Mouse (Mus musculus) hindbrain, embryonic 16.5 days (tissue): ENCODE measurements around the gene Rab5b. TPM values are rescaled to one million over a fixed set of nuclear protein-coding genes. Genes with fewer than 3 reads are reported as not detected.

Experiments
- ATAC-seq: fragments of 200-750 bp; cut with Nextera tagmentation; 2 replicates; pipeline ENCODE4 v1.8.0; 2017; ENCODE audit warnings: moderate TSS enrichment, moderate library complexity
- H3K27ac ChIP-seq: fragments of 300-500 bp; sonication (generic); 2 replicates; pipeline ENCODE4 v1.5.1; 2014; ENCODE audit warnings: low read depth, mild to moderate bottlenecking, control low read depth, low read length, moderate library complexity
- H3K27me3 ChIP-seq: fragments of 300-500 bp; sonication (generic); replicated peaks from 2 replicates; pipeline ENCODE4 v1.6.1; 2014; ENCODE audit warnings: low read length; ENCODE audit not compliant: control insufficient read depth, insufficient read depth
- H3K36me3 ChIP-seq: fragments of 300-500 bp; sonication (generic); 2 replicates; pipeline ENCODE4 v1.6.1; 2014; ENCODE audit warnings: mild to moderate bottlenecking, low read length, moderate library complexity, mixed read lengths; ENCODE audit not compliant: control insufficient read depth, insufficient read depth
- H3K4me1 ChIP-seq: fragments of 300-500 bp; sonication (generic); 2 replicates; pipeline ENCODE4 v1.6.1; 2014; ENCODE audit warnings: low read depth, low read length; ENCODE audit not compliant: control insufficient read depth, insufficient read depth
- H3K4me2 ChIP-seq: fragments of 300-500 bp; sonication (generic); 2 replicates; pipeline ENCODE4 v1.6.1; 2014; ENCODE audit warnings: mild to moderate bottlenecking, low read length, control low read depth, moderate library complexity
- H3K4me3 ChIP-seq: fragments of 300-500 bp; sonication (generic); 2 replicates; pipeline ENCODE4 v1.5.1; 2014; ENCODE audit warnings: mild to moderate bottlenecking, low read length, control low read depth, moderate library complexity
- H3K9ac ChIP-seq: fragments of 300-500 bp; sonication (generic); 2 replicates; pipeline ENCODE4 v1.6.1; 2014; ENCODE audit warnings: low read depth, mild to moderate bottlenecking, control low read depth, low read length, moderate library complexity
- H3K9me3 ChIP-seq: fragments of 300-500 bp; sonication (generic); 2 replicates; pipeline ENCODE4 v1.6.1; 2014; ENCODE audit warnings: mild to moderate bottlenecking, low read length, moderate library complexity; ENCODE audit not compliant: control insufficient read depth
- WGBS: fragments of 180-500 bp; shearing (Covaris S2); extraction: QIAGEN DNeasy Blood & Tissue Kit; methylation state at CpG from one replicate; pipeline ENCODE4 v1.1.7; 2014; 5-methylcytosine and 5-hydroxymethylcytosine counted together
- polyA plus RNA-seq: library from polyadenylated mRNA; unstranded; fragments of >200 nt; fragmentation: Nextera tagmentation; extraction: Ambion mirVana; gene quantifications from 2 replicates; pipeline ENCODE4 v1.2.1, GENCODE M21; 2015

The Rab5b gene
- polyA plus RNA-seq: 118 and 130 TPM in 2 replicates

GRCm38 (mm10) chr10:128695992-128696807 lies at the start of gene Rab5b:
Rab5b (minus strand) TSS chr10:128696264.
- Histone ChIP-seq H3K4me2 (peak within 1 kb of the TSS; percentile 74), H3K9me3 (no peaks in the 10 kb centered on the region), H3K36me3 (no peaks in the 10 kb centered on the region), H3K4me3 (peak within 1 kb of the TSS; percentile 89), H3K4me1 (peaks cover 7% of the 10 kb centered on the region), H3K9ac (peak within 1 kb of the TSS; percentile 98), H3K27me3 (no peaks in the 10 kb centered on the region), H3K27ac (peak within 1 kb of the TSS; percentile 97)
- WGBS: 1% methylated on average over 39 of the region's 40 CpGs
- peak; percentile 99 for ATAC-seq

GRCm38 (mm10) chr10:128744680-128745601 lies 48.9 kb upstream of the Rab5b start, which contains the start of gene Dgka:
Dgka (minus strand) TSS chr10:128744855.
- H3K9ac ChIP-seq: peak within 1 kb of the TSS; percentile 83
- H3K4me3 ChIP-seq: peak within 1 kb of the TSS; percentile 70
- no peak for ATAC-seq
- H3K27me3 ChIP-seq: peaks cover 5% of the 10 kb centered on the region; the same call in 1 of the 2 replicates
- H3K9me3 ChIP-seq: no peaks in the 10 kb centered on the region
- 18% methylated on average over 18 of the region's 18 CpGs for WGBS
- peak within 1 kb of the TSS; percentile 95 for H3K4me2 ChIP-seq
- peaks cover 28% of the 10 kb centered on the region for H3K4me1 ChIP-seq
- H3K27ac ChIP-seq: peak within 1 kb of the TSS; percentile 66
- H3K36me3 ChIP-seq: no peaks in the 10 kb centered on the region

DNA sequence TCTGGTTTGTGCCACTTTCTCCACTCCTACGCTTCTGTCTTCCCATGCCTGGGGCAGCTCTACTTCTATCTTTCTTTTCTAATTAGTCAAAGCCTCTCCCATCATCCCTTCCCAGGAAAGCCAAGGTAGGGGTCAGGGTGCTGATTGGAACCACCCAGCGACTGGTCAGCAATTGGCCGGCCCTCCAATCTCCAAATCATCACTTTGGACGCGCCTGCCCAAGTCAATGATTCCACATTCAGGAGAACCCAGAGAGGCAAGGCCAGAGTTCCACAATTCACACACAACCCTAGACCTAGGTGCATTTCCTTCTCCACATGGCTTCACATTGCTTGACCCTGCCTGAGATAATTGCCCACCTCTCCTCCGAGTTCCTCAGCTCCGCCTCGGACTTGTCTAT lies 48.1 kb upstream of the Rab5b start:
- H3K36me3 ChIP-seq: no peaks in the 10 kb centered on the region
- WGBS: 20% methylated on average over 8 of the region's 8 CpGs
- H3K27me3 ChIP-seq: peaks cover 5% of the 10 kb centered on the region; the same call in 1 of the 2 replicates
- no peak overlapping the region for H3K27ac ChIP-seq
- ATAC-seq: no peak
- H3K9ac ChIP-seq: peak overlapping the region; percentile 83
- peak overlapping the region; percentile 95 for H3K4me2 ChIP-seq
- peaks cover 22% of the 10 kb centered on the region for H3K4me1 ChIP-seq
- H3K9me3 ChIP-seq: no peaks in the 10 kb centered on the region
- peak overlapping the region; percentile 70 for H3K4me3 ChIP-seq

DNA sequence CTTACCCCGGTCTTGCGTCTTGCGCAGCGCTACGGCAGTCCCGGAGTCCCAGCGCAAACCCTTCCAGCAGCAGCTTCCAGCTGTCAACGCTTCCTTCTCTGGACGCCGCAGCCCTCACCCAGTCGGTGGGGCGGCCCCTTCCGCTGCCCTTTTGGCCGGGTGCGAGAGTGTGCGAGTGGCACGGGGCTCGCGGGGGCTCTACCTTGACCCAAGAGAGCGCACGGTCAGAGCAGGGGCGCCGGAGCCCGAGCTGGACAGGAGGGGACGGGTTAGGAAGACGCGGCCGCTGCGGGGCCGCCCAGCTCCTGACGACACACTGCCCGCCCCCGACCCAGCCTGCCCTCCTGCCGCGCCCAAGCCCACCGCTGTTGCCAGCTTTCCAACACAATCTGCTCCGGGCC lies 47.7 kb upstream of the Rab5b start:
- Histone ChIP-seq H3K9ac (peak overlapping the region; percentile 83), H3K27ac (peak overlapping the region; percentile 66), H3K36me3 (no peaks in the 10 kb centered on the region), H3K9me3 (no peaks in the 10 kb centered on the region), H3K4me3 (peak overlapping the region; percentile 70), H3K27me3 (peaks cover 5% of the 10 kb centered on the region; the same call in 1 of the 2 replicates), H3K4me1 (peaks cover 21% of the 10 kb centered on the region), H3K4me2 (peak overlapping the region; percentile 95)
- peak; percentile 21 for ATAC-seq
- 0% methylated on average over 30 of the region's 37 CpGs for WGBS

DNA sequence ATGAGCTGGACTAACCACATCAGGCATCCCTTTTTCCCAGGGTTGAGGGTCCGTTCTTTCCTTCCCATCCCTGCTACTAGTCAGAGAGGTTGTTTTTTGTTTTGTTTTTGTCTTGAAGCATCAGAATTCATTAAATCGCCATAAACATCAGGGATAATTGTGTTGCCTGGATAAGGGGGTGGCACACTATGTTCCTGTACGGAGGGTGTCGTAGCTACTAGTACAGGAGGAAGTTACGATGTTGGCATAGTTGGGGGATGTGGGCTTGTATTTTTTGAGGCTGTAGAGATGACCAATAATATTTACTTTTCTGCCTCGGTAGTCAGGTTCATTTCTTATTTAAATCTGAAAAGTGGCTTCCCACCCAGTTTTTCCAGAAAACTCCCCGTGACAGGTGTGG lies 47.2 kb upstream of the Rab5b start:
- Histone ChIP-seq H3K4me3 (peak overlapping the region; percentile 70), H3K27me3 (peaks cover 5% of the 10 kb centered on the region; the same call in 1 of the 2 replicates), H3K9me3 (no peaks in the 10 kb centered on the region), H3K36me3 (no peaks in the 10 kb centered on the region), H3K4me1 (peaks cover 21% of the 10 kb centered on the region), H3K9ac (peak overlapping the region; percentile 83), H3K27ac (no peak overlapping the region), H3K4me2 (peak overlapping the region; percentile 95)
- 9% methylated on average over 7 of the region's 7 CpGs for WGBS
- ATAC-seq: no peak

DNA sequence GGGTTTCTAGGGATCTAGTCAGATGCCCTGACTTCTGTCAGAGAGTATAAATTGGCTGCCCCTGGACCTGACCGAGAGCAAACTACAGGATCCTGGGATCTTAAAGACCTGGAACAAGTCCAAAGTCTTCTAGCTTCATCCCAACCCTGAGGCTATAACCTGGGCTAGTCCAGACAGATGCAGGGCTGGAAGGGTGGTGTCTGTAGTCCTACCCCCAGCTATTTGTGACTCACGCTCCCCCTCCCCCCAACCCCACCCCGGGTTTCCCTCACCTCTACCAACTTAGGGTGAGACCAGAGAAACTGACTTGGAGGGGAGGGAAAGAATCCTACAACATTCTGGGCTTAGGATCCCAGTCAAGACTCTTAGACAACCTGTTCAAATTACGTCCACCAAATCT lies 46.6 kb upstream of the Rab5b start:
- WGBS: 42% methylated on average over 4 of the region's 4 CpGs

DNA sequence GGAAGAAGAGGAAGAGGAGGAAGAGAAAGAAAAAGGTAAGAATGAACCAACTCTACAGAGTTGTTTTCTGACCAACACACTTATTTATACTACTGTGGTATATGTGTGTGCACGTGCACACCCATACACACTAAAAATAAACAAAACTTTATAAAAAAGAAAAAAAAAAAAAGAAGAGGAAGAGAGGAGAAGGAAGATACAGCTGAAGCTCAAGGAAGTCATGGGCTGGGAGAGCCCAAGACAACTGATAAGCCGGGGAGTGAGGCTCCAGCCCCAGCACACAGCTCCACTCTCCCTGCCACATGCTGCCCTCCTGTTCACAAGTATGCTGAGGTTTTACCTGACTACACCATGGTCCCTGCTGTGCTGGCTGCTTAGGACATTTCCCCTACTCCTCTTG lies 44.2 kb upstream of the Rab5b start:
- Histone ChIP-seq H3K36me3 (no peaks in the 10 kb centered on the region), H3K9me3 (no peaks in the 10 kb centered on the region), H3K27ac (no peak overlapping the region), H3K4me3 (no peak overlapping the region), H3K27me3 (peaks cover 5% of the 10 kb centered on the region; the same call in 1 of the 2 replicates), H3K9ac (no peak overlapping the region), H3K4me1 (peaks cover 17% of the 10 kb centered on the region), H3K4me2 (no peak overlapping the region)
- 63% methylated on average over 2 of the region's 2 CpGs for WGBS
- ATAC-seq: no peak

More for the DNA sequence above, 46.6 kb upstream of the Rab5b start:
- Histone ChIP-seq H3K4me2 (peak overlapping the region; percentile 95; the same call in 1 of the 2 replicates), H3K27me3 (peaks cover 5% of the 10 kb centered on the region; the same call in 1 of the 2 replicates), H3K27ac (no peak overlapping the region), H3K36me3 (no peaks in the 10 kb centered on the region), H3K9ac (no peak overlapping the region), H3K4me3 (no peak overlapping the region), H3K9me3 (no peaks in the 10 kb centered on the region), H3K4me1 (peaks cover 21% of the 10 kb centered on the region)
- ATAC-seq: no peak

- Histone ChIP-seq H3K4me2 (peak overlapping the region; percentile 36), H3K4me3 (peak overlapping the region; percentile 14; the same call in 1 of the 2 replicates), H3K27ac (no peak overlapping the region), H3K9me3 (no peaks in the 10 kb centered on the region), H3K27me3 (peaks cover under 1% of the 10 kb centered on the region; the same call in 1 of the 2 replicates), H3K9ac (peak overlapping the region; percentile 31; the same call in 1 of the 2 replicates), H3K4me1 (no peaks in the 10 kb centered on the region), H3K36me3 (no peaks in the 10 kb centered on the region)
- WGBS: 7% methylated on average over 15 of the region's 15 CpGs
- peak; percentile 30; the same call in 1 of the 2 replicates for ATAC-seq
Observed at GRCm38 (mm10) chr10:128737435-128737834, 41.4 kb upstream of the Rab5b start.
